Mouse (Mus musculus) lung, postnatal 0 days (tissue): ENCODE measurements around the gene Pbx1.

Experiments
- CTCF ChIP-seq: IDR thresholded peaks from 2 replicates; pipeline ENCODE4 v1.5.1; 2016; ENCODE audit warnings: antibody characterized with exemption, mild to moderate bottlenecking
- EP300 ChIP-seq: IDR thresholded peaks from 2 replicates; pipeline ENCODE4 v1.6.1; 2016; ENCODE audit warnings: antibody characterized with exemption, mild to moderate bottlenecking, control low read depth

DNA sequence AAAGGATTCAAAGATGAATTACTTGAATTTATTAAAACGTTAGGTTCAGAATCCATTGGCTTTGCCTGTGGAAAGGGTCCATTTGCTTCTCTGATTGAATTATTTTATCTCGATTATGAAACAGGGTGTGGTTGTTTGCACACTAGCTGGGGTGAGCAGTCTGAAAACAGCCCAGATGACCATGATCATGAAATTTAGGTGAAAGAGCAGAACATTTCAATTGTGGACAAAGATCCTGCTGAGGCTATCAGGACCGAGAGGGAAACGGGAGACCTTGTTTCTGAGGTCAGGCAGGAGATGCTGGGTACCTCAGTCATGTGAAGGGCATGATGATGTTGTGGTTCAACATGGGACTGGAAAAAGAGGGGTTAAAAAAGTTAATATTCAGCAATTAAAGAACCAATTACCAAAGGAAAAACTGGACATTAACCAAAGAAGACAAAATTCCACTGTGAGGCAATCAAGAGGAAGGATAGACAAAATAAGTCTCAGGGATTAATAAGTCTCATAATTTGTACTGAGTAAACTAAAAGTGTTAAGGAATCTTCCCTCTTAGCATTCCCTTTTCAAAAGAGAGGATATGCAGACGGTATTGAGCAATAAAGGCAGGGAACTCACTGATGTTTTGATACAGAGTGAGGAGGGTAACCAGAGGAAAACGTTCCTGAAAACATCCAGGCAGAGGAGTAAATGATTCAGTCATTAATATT, 40.6 kb upstream of the Pbx1 start:
- TF ChIP-seq CTCF = no peak
- no peak for TF ChIP-seq EP300
